Mouse (Mus musculus) thymus, adult 2 months (tissue): Measurements from ENCODE around the gene Shisal2a.

Experiments
- CTCF ChIP-seq: fragments of 200-500 bp; IDR thresholded peaks from 2 replicates; pipeline ENCODE4 v1.5.1; 2012; ENCODE audit warnings: mild to moderate bottlenecking, control low read depth, low read length, moderate library complexity, borderline replicate concordance; ENCODE audit not compliant: control insufficient read depth, poor library complexity, insufficient read depth; ENCODE audit errors: extremely low read depth
- POLR2A ChIP-seq: fragments of 200-500 bp; IDR thresholded peaks from 2 replicates; pipeline ENCODE4 v1.6.1; 2012; ENCODE audit warnings: mild to moderate bottlenecking, low read length, control low read depth, moderate library complexity; ENCODE audit not compliant: control insufficient read depth, poor library complexity, insufficient read depth; ENCODE audit errors: extremely low read depth

DNA sequence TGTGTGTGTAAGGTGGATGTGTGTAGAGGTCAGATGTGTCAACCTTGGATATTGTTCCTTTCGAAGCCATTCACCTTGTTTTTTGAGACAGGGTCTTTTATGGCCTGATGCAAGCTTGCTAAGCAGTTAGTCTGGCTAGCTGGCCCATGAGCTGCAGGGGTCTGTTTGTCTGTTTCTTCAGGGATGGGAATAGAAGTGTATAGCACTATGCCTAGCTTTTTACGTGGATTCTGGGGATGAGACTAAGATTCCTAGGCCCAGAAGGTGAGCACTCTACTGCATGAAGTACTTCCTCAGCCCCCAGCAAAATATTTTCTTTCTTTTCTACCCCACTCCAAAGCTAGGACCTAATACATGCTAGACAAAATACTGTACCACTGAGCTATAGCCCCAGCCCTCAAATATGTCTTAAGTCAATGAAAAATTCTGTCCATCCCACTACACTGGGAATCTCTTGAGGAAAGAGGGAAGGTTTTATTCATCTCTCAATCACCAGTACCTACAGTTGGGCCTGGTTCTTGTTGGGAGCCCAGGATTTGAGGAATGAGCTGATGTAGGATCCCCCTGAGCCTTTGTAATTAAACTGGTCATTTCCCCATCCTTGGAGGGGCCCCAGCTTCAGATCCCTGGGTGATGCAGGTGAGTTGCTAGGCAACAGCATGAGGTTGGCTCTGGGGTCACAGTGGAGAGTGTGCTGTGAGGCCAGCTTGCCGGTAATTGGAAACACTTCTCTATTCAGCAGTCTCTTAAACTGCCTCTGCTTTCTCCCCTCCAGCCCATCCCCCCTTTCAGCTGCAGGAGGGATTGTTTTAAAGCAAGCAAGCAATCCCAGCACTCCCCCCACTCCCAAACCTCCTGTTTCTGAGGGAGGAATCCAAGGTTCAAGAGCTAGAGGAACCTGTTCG is 47.8 kb upstream of the Shisal2a start:
- TF ChIP-seq POLR2A (no peak), CTCF (no peak)
